Mouse (Mus musculus) MEL (cell line): ENCODE measurements around the gene Il4i1. TPM values are rescaled to one million over a fixed set of nuclear protein-coding genes. Genes with fewer than 3 reads are reported as not detected.

Experiments
- DNase-seq: peaks from one replicate; pipeline ENCODE4 v3.0.0; 2011; ENCODE audit warnings: low read depth, low spot score
- H3K27ac ChIP-seq: 2 replicates; pipeline ENCODE4 v1.5.1; 2012; ENCODE audit warnings: low read depth, mild to moderate bottlenecking, control low read depth, low read length, moderate library complexity; ENCODE audit not compliant: control insufficient read depth
- H3K27me3 ChIP-seq, 2 experiments: fragments of 150-350 bp in 1 of 2; sonication (generic) in 1 of 2; 2 replicates each; pipeline ENCODE4 v1.6.1; 2012; ENCODE audit warnings: low read length in 2 of 2, mild to moderate bottlenecking in 2 of 2, improper control_type of control experiment in 1 of 2, moderate library complexity in 1 of 2; ENCODE audit not compliant: insufficient read depth in 2 of 2, control insufficient read depth in 1 of 2
- H3K36me3 ChIP-seq, 2 experiments: 2 replicates each; pipeline ENCODE4 v1.6.1; 2012 to 2014; ENCODE audit warnings: low read length in 2 of 2, improper control_type of control experiment in 1 of 2, inconsistent platforms in 1 of 2, mild to moderate bottlenecking in 1 of 2; ENCODE audit not compliant: insufficient read depth in 2 of 2, control insufficient read depth in 1 of 2
- H3K4me1 ChIP-seq, 2 experiments: fragments of 150-350 bp in 1 of 2; sonication (generic) in 1 of 2; 2 replicates each; pipeline ENCODE4 v1.6.1; 2012; ENCODE audit warnings: low read length in 2 of 2, improper control_type of control experiment in 1 of 2, mild to moderate bottlenecking in 1 of 2; ENCODE audit not compliant: insufficient read depth in 2 of 2, control insufficient read depth in 1 of 2
- H3K4me3 ChIP-seq, 2 experiments: fragments of 150-350 bp in 1 of 2; sonication (generic) in 1 of 2; 2 replicates each; pipeline ENCODE4 v1.5.1; 2012; ENCODE audit warnings: low read depth in 2 of 2, low read length in 2 of 2, mild to moderate bottlenecking in 2 of 2, moderate library complexity in 2 of 2, control low read depth in 1 of 2, improper control_type of control experiment in 1 of 2; ENCODE audit not compliant: control insufficient read depth in 1 of 2, insufficient read depth in 1 of 2
- H3K79me2 ChIP-seq: 2 replicates; pipeline ENCODE4 v1.6.1; 2012; ENCODE audit warnings: mild to moderate bottlenecking, low read length, moderate library complexity; ENCODE audit not compliant: control insufficient read depth, poor library complexity, insufficient read depth
- H3K9ac ChIP-seq: 2 replicates; pipeline ENCODE4 v1.6.1; 2012; ENCODE audit warnings: low read depth, mild to moderate bottlenecking, control low read depth, low read length, moderate library complexity; ENCODE audit not compliant: control insufficient read depth, poor library complexity, severe bottlenecking
- H3K9me3 ChIP-seq: fragments of 150-350 bp; sonication (generic); replicated peaks from 2 replicates; pipeline ENCODE4 v1.6.1; 2012; ENCODE audit warnings: mild to moderate bottlenecking, low read length, improper control_type of control experiment, moderate library complexity; ENCODE audit not compliant: insufficient read depth
- BHLHE40 ChIP-seq: IDR thresholded peaks from 2 replicates; pipeline ENCODE4 v1.6.1; 2012; ENCODE audit warnings: low read depth, mild to moderate bottlenecking, inconsistent platforms, low read length, improper control_type of control experiment, borderline replicate concordance
- CHD1 ChIP-seq: IDR thresholded peaks from 2 replicates; pipeline ENCODE4 v1.6.1; 2012; ENCODE audit warnings: low read depth, mild to moderate bottlenecking, inconsistent platforms, low read length, improper control_type of control experiment
- CHD2 ChIP-seq: IDR thresholded peaks from 2 replicates; pipeline ENCODE4 v1.6.1; 2011; ENCODE audit warnings: low read length, improper control_type of control experiment
- E2F4 ChIP-seq: IDR thresholded peaks from 2 replicates; pipeline ENCODE4 v1.6.1; 2011; ENCODE audit warnings: low read depth, low read length, improper control_type of control experiment, borderline replicate concordance
- ELF1 ChIP-seq: IDR thresholded peaks from 2 replicates; pipeline ENCODE4 v1.6.1; 2014; ENCODE audit warnings: low read depth, mild to moderate bottlenecking, inconsistent platforms, low read length, improper control_type of control experiment, moderate library complexity
- EP300 ChIP-seq, 2 experiments: IDR thresholded peaks; 2 replicates each; pipeline ENCODE4 v1.6.1; 2011; ENCODE audit warnings: improper control_type of control experiment in 2 of 2, low read length in 2 of 2, low read depth in 1 of 2, mild to moderate bottlenecking in 1 of 2
- ETS1 ChIP-seq: IDR thresholded peaks from 2 replicates; pipeline ENCODE4 v1.6.1; 2012; ENCODE audit warnings: low read depth, mild to moderate bottlenecking, inconsistent platforms, low read length, improper control_type of control experiment, moderate library complexity
- GABPA ChIP-seq: IDR thresholded peaks from 2 replicates; pipeline ENCODE4 v1.6.1; 2012; ENCODE audit warnings: low read depth, mild to moderate bottlenecking, inconsistent platforms, low read length, improper control_type of control experiment, moderate library complexity
- HCFC1 ChIP-seq: IDR thresholded peaks from 2 replicates; pipeline ENCODE4 v1.6.1; 2012; ENCODE audit warnings: low read depth, mild to moderate bottlenecking, inconsistent platforms, low read length, improper control_type of control experiment, moderate library complexity
- JUND ChIP-seq: IDR thresholded peaks from 2 replicates; pipeline ENCODE4 v1.6.1; 2011; ENCODE audit warnings: low read depth, mild to moderate bottlenecking, improper control_type of control experiment, low read length
- KAT2A ChIP-seq: conservative IDR thresholded peaks from 2 replicates; pipeline ENCODE4 v1.6.1; 2012; ENCODE audit warnings: low read depth, low read length, improper control_type of control experiment, inconsistent platforms
- MAX ChIP-seq: IDR thresholded peaks from 2 replicates; pipeline ENCODE4 v1.6.1; 2011; ENCODE audit warnings: low read length, improper control_type of control experiment
- MAZ ChIP-seq: IDR thresholded peaks from 2 replicates; pipeline ENCODE4 v1.6.1; 2012; ENCODE audit warnings: low read depth, mild to moderate bottlenecking, inconsistent platforms, low read length, improper control_type of control experiment
- MEF2A ChIP-seq: IDR thresholded peaks from 2 replicates; pipeline ENCODE4 v1.6.1; 2014; ENCODE audit warnings: low read depth, mild to moderate bottlenecking, inconsistent platforms, low read length, improper control_type of control experiment; ENCODE audit not compliant: poor library complexity, insufficient replicate concordance, severe bottlenecking; ENCODE audit errors: extremely low read depth
- MXI1 ChIP-seq: IDR thresholded peaks from 2 replicates; pipeline ENCODE4 v1.6.1; 2011; ENCODE audit warnings: mild to moderate bottlenecking, low read depth, low read length, improper control_type of control experiment
- MYB ChIP-seq: IDR thresholded peaks from 2 replicates; pipeline ENCODE4 v1.6.1; 2011; ENCODE audit warnings: mild to moderate bottlenecking, low read depth, low read length, improper control_type of control experiment
- MYC ChIP-seq: IDR thresholded peaks from 2 replicates; pipeline ENCODE4 v1.6.1; 2011; ENCODE audit warnings: low read depth, mild to moderate bottlenecking, low read length, improper control_type of control experiment, moderate library complexity
- NELFE ChIP-seq: IDR thresholded peaks from 2 replicates; pipeline ENCODE4 v1.6.1; 2011; ENCODE audit warnings: low read depth, low read length, improper control_type of control experiment
- NRF1 ChIP-seq: IDR thresholded peaks from 2 replicates; pipeline ENCODE4 v1.6.1; 2014; ENCODE audit warnings: low read depth, mild to moderate bottlenecking, inconsistent platforms, low read length, improper control_type of control experiment, moderate library complexity; ENCODE audit not compliant: poor library complexity, insufficient read depth, severe bottlenecking
- POLR2A ChIP-seq, 2 experiments: IDR thresholded peaks; 2 replicates each; pipeline ENCODE4 v1.6.1; 2011 to 2012; ENCODE audit warnings: low read length in 2 of 2, mild to moderate bottlenecking in 2 of 2, control low read depth in 1 of 2, improper control_type of control experiment in 1 of 2, low read depth in 1 of 2, moderate library complexity in 1 of 2; ENCODE audit not compliant: control insufficient read depth in 1 of 2, insufficient read depth in 1 of 2, poor library complexity in 1 of 2
- POLR2AphosphoS2 ChIP-seq: IDR thresholded peaks from 2 replicates; pipeline ENCODE4 v1.6.1; 2011; ENCODE audit warnings: low read length, improper control_type of control experiment
- POLR2AphosphoS5 ChIP-seq: IDR thresholded peaks from 2 replicates; pipeline ENCODE4 v1.6.1; 2012; ENCODE audit warnings: low read depth, borderline replicate concordance, mild to moderate bottlenecking, inconsistent platforms, low read length, moderate library complexity, mixed read lengths
- RAD21 ChIP-seq: IDR thresholded peaks from 2 replicates; pipeline ENCODE4 v1.6.1; 2011; ENCODE audit warnings: mild to moderate bottlenecking, low read depth, low read length, improper control_type of control experiment
- RCOR1 ChIP-seq: IDR thresholded peaks from 2 replicates; pipeline ENCODE4 v1.6.1; 2012; ENCODE audit warnings: low read depth, mild to moderate bottlenecking, inconsistent platforms, low read length, improper control_type of control experiment
- SIN3A ChIP-seq: IDR thresholded peaks from 2 replicates; pipeline ENCODE4 v1.6.1; 2012; ENCODE audit warnings: low read length, improper control_type of control experiment, inconsistent platforms
- SMC3 ChIP-seq: IDR thresholded peaks from 2 replicates; pipeline ENCODE4 v1.6.1; 2011; ENCODE audit warnings: low read depth, low read length, improper control_type of control experiment
- TBP ChIP-seq: IDR thresholded peaks from 2 replicates; pipeline ENCODE4 v1.8.0; 2011; ENCODE audit warnings: low read depth, low read length, improper control_type of control experiment
- TCF12 ChIP-seq: IDR thresholded peaks from 2 replicates; pipeline ENCODE4 v1.6.1; 2014; ENCODE audit warnings: low read depth, mild to moderate bottlenecking, inconsistent platforms, low read length, improper control_type of control experiment, moderate library complexity
- UBTF ChIP-seq: IDR thresholded peaks from 2 replicates; pipeline ENCODE4 v1.6.1; 2012; ENCODE audit warnings: low read depth, mild to moderate bottlenecking, inconsistent platforms, low read length, improper control_type of control experiment, moderate library complexity, borderline replicate concordance; ENCODE audit not compliant: insufficient read depth
- USF2 ChIP-seq, 2 experiments: IDR thresholded peaks; 2 replicates each; pipeline ENCODE4 v1.6.1; 2011 to 2012; ENCODE audit warnings: improper control_type of control experiment in 2 of 2, low read length in 2 of 2, borderline replicate concordance in 1 of 2, inconsistent platforms in 1 of 2, low read depth in 1 of 2, mild to moderate bottlenecking in 1 of 2; ENCODE audit not compliant: insufficient read depth in 1 of 2
- ZKSCAN1 ChIP-seq: IDR thresholded peaks from 2 replicates; pipeline ENCODE4 v1.6.1; 2012; ENCODE audit warnings: low read depth, mild to moderate bottlenecking, inconsistent platforms, low read length, improper control_type of control experiment, moderate library complexity
- ZMIZ1 ChIP-seq: IDR thresholded peaks from 2 replicates; pipeline ENCODE4 v1.6.1; 2012; ENCODE audit warnings: low read depth, mild to moderate bottlenecking, inconsistent platforms, low read length, improper control_type of control experiment, moderate library complexity
- ZNF384 ChIP-seq: IDR thresholded peaks from 2 replicates; pipeline ENCODE4 v1.6.1; 2012; ENCODE audit warnings: low read depth, mild to moderate bottlenecking, inconsistent platforms, low read length, improper control_type of control experiment
- polyA plus RNA-seq, 2 experiments: library from polyadenylated mRNA; stranded (reverse) in 1 of 2; unstranded in 1 of 2; fragments of >175 nt in 1 of 2; fragments of >200 nt in 1 of 2; gene quantifications; 2 replicates each; pipeline versions ENCODE4 v1.2.1 to v1.2.4; 2012; ENCODE audit warnings: low replicate concordance in 2 of 2, low read depth in 1 of 2; ENCODE audit not compliant: insufficient read length in 2 of 2, insufficient read depth in 1 of 2, missing spikeins in 1 of 2
- total RNA-seq: library from RNA; depleted of rRNA; stranded (reverse); fragments of 300-350 nt; gene quantifications from 2 replicates; pipeline ENCODE4 v1.2.3, GENCODE M21; 2012; rRNA removed

The Il4i1 gene
- total RNA-seq (0.73 and 0.92 TPM in 2 replicates), polyA plus RNA-seq (under 1 TPM in 1 of 2 experiments, not detected in 1; 0.54 TPM)

DNA sequence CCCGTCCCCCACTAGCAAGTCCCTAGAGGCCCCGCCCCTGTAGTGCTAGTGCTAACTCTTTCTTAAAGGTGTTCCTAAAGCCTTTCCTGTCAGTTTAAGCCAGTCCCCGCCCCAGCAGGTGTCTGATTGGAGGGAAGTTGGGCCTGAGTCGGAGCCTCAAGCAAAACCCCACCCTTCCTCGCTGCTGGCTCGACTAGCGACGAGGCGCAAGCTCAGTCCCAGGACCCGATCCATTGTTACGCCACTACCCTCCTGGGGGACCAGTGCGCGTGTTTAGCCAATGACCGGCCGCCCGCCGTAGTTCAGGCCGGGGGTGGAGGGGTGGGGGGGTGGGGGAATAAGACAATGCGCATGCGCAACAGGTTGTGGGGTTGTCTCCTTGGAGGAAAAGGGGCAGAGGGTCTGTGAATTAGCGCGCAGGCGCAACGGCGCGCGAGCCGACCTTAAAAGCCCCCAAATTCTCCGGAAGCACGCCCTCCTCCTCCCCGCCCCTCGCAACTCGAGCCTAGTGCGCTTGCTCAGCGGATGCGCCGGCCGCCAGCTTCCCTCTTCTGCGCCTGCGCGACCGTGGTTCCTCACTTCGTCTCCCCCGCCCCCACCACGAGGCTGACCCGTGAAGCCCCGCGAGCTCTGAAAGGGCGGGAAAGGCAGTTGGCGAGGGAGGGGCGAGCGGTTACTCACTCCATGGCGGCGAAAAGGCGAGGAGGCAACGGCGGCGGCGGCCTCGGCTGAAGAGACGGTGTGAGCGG lies at the start of gene Il4i1, which contains the start of gene Nup62:
Gene Il4i1 (plus strand): TSS at position 667 of the 749 bp plus-strand sequence.
Gene Nup62 (plus strand): TSS at position 368 of the 749 bp plus-strand sequence.
- peaks cover 9 to 35% of the 10 kb centered on the region in 2 experiments for H3K36me3 ChIP-seq
- H3K27me3 ChIP-seq = no peaks in the 10 kb centered on the region
- peaks cover 55% of the 10 kb centered on the region for H3K79me2 ChIP-seq
- peak within 1 kb of the TSS; percentile 97 for H3K9ac ChIP-seq
- peak; percentile 99 for DNase-seq
- H3K27ac ChIP-seq = peak within 1 kb of the TSS; percentile 93
- H3K4me3 ChIP-seq = peak within 1 kb of the TSS; percentile 87 to 94
- H3K4me1 ChIP-seq = peaks cover 20 to 40% of the 10 kb centered on the region in 2 experiments; a peak in 3 of 4 replicates
- H3K9me3 ChIP-seq = no peaks in the 10 kb centered on the region
- TF ChIP-seq POLR2A (IDR thresholded peaks at IDR 0.05; ENCODE audit: control insufficient read depth in 1 of 2, insufficient read depth in 1 of 2, low read depth in 1 of 2, low read length in 2 of 2, poor library complexity in 1 of 2) (peak in 1 of 2 experiments; percentile 81; a peak in 3 of 4 replicates), ZNF384 (no peak), BHLHE40 (no peak), RCOR1 (no peak), TCF12 (peak; percentile 64), SMC3 (no peak), MEF2A (no peak), E2F4 (peak; percentile 90), GABPA (no peak), MAX (peak; percentile 89), MYB (peak; percentile 89), ZKSCAN1 (no peak), ETS1 (peak; percentile 59), UBTF (no peak), NELFE (peak; percentile 85), MYC (peak; percentile 87), KAT2A (peak; percentile 53; the same call in 1 of the 2 replicates), USF2 (IDR thresholded peaks at IDR 0.05; ENCODE audit: borderline replicate concordance in 1 of 2, insufficient read depth in 1 of 2, low read depth in 1 of 2, low read length in 2 of 2) (no peak), POLR2AphosphoS2 (peak; percentile 89; the same call in 1 of the 2 replicates), SIN3A (peak; percentile 61), CHD2 (peak; percentile 92), TBP (0 out of 2 replicates have a peak, but pooled peaks have one; percentile 19), NRF1 (peak; percentile 88), ZMIZ1 (peak; percentile 81), ELF1 (peak; percentile 77), MAZ (peak; percentile 98), MXI1 (peak; percentile 74), JUND (no peak), CHD1 (0 out of 2 replicates have a peak, but pooled peaks have one; percentile 60), EP300 (IDR thresholded peaks at IDR 0.05; ENCODE audit: low read depth in 1 of 2, low read length in 2 of 2) (peak in 1 of 2 experiments; percentile 72; a peak in 2 of 4 replicates), POLR2AphosphoS5 (no peak), HCFC1 (peak; percentile 86), RAD21 (no peak)
- TF ChIP-seq, all 39 proteins: peak for 21
